Mouse (Mus musculus): ENCODE measurements around the gene Idh2. TPM values are rescaled to one million over a fixed set of nuclear protein-coding genes. Genes with fewer than 3 reads are reported as not detected.

The Idh2 gene
- polyA plus RNA-seq, 1 experiment: 178 TPM

GRCm38 (mm10) chr7:80065250-80065649, 49.9 kb downstream of the Idh2 start:
- H3K4me3 ChIP-seq (ENCODE audit: low read depth, low read length): no peak overlapping the region
- no peaks in the 10 kb centered on the region for H3K9me3 ChIP-seq (replicated peaks; ENCODE audit: control insufficient read depth, insufficient read depth, low read length, poor library complexity, severe bottlenecking)
- no peak for TF ChIP-seq EP300 (IDR thresholded peaks at IDR 0.05; ENCODE audit: insufficient read depth, low read depth, low read length)
- TF ChIP-seq POLR2A (IDR thresholded peaks at IDR 0.05; ENCODE audit: insufficient read depth, low read length): no peak
- no peak for TF ChIP-seq CTCF (IDR thresholded peaks at IDR 0.05; ENCODE audit: low read depth, low read length)
- no peaks in the 10 kb centered on the region for H3K27me3 ChIP-seq (ENCODE audit: control insufficient read depth, insufficient read depth, low read length, poor library complexity, severe bottlenecking)
- H3K4me1 ChIP-seq (ENCODE audit: control insufficient read depth, insufficient read depth, low read length): peaks cover 18% of the 10 kb centered on the region
- H3K36me3 ChIP-seq (ENCODE audit: control insufficient read depth, insufficient read depth, low read length, poor library complexity, severe bottlenecking): no peaks in the 10 kb centered on the region
- H3K27ac ChIP-seq (ENCODE audit: insufficient read depth, low read length): no peak overlapping the region
- H3K9ac ChIP-seq (ENCODE audit: low read depth, poor library complexity, severe bottlenecking): no peak overlapping the region

GRCm38 (mm10) chr7:80063902-80064736, 51.1 kb downstream of the Idh2 start:
- Histone ChIP-seq H3K36me3 (ENCODE audit: control insufficient read depth, insufficient read depth, low read length, poor library complexity, severe bottlenecking) (no peaks in the 10 kb centered on the region), H3K27ac (ENCODE audit: insufficient read depth, low read length) (no peak overlapping the region), H3K27me3 (ENCODE audit: control insufficient read depth, insufficient read depth, low read length, poor library complexity, severe bottlenecking) (no peaks in the 10 kb centered on the region), H3K4me3 (ENCODE audit: low read depth, low read length) (no peak overlapping the region), H3K9me3 (replicated peaks; ENCODE audit: control insufficient read depth, insufficient read depth, low read length, poor library complexity, severe bottlenecking) (no peaks in the 10 kb centered on the region), H3K9ac (ENCODE audit: low read depth, poor library complexity, severe bottlenecking) (no peak overlapping the region), H3K4me1 (ENCODE audit: control insufficient read depth, insufficient read depth, low read length) (peaks cover 12% of the 10 kb centered on the region)
- TF ChIP-seq CTCF (IDR thresholded peaks at IDR 0.05; ENCODE audit: low read depth, low read length) (no peak), POLR2A (IDR thresholded peaks at IDR 0.05; ENCODE audit: insufficient read depth, low read length) (no peak), EP300 (IDR thresholded peaks at IDR 0.05; ENCODE audit: insufficient read depth, low read depth, low read length) (no peak)

DNA sequence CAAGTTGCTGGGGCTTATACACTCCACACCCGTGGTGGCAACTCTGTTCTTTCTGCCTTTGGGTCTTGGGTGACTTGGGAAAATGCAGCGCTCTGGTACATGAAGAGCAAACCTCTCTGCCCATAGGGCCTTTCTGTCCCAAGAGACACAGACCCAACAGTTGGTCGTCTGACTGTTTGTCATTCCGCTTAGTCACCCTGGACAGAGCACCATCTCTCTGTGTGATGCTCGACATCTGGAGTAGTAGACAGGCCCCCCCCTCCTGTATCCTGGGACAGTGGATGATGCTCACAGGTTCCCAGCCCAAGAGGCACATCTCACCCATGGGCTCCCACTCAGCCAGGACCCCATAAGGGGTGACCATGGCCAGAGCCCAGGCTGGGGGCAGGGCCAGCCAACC, 51.9 kb downstream of the Idh2 start:
- Histone ChIP-seq H3K9me3 (replicated peaks; ENCODE audit: control insufficient read depth, insufficient read depth, low read length, poor library complexity, severe bottlenecking) (no peaks in the 10 kb centered on the region), H3K4me1 (ENCODE audit: control insufficient read depth, insufficient read depth, low read length) (peaks cover 7% of the 10 kb centered on the region), H3K27me3 (ENCODE audit: control insufficient read depth, insufficient read depth, low read length, poor library complexity, severe bottlenecking) (no peaks in the 10 kb centered on the region), H3K36me3 (ENCODE audit: control insufficient read depth, insufficient read depth, low read length, poor library complexity, severe bottlenecking) (no peaks in the 10 kb centered on the region), H3K4me3 (ENCODE audit: low read depth, low read length) (no peak overlapping the region), H3K9ac (ENCODE audit: low read depth, poor library complexity, severe bottlenecking) (no peak overlapping the region), H3K27ac (ENCODE audit: insufficient read depth, low read length) (no peak overlapping the region)
- no peak for TF ChIP-seq EP300 (IDR thresholded peaks at IDR 0.05; ENCODE audit: insufficient read depth, low read depth, low read length)
- TF ChIP-seq POLR2A (IDR thresholded peaks at IDR 0.05; ENCODE audit: insufficient read depth, low read length): no peak
- no peak for TF ChIP-seq CTCF (IDR thresholded peaks at IDR 0.05; ENCODE audit: low read depth, low read length)

DNA sequence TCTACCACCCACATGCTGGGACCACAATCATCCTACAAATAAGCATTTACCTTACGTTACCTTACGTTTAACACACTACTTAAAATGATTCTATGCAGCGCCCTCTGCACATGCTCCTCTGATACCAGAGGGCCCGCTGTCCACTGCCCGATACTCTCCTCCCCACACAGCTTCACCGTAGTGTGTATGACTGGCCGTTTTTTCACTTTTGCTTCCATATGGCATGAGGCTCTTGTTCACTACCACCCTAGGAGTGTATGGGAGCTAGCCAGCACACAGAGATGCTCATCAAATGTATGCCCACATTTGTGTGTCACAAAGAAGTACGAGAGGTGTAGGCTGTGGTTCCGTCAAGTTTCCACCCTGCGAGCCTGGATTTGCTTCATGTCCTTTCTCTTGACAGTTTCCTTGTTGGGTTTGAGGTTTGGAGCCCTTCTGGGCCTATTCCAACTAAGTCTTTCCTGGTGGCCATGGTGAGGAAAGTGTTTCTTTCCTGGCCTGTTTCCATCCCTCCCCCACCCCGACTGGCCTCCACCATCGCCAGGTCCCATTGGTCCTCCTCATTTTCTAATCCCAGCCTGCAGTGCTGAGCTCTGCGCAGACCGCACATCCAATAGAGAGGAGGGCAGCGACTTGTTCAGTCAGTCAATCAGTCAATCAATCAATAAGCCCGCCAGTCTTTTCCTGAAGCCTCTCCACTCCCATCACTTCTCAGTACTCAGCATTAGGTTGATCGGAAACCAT, 52.9 kb downstream of the Idh2 start:
- H3K9me3 ChIP-seq (replicated peaks; ENCODE audit: control insufficient read depth, insufficient read depth, low read length, poor library complexity, severe bottlenecking): no peaks in the 10 kb centered on the region
- H3K4me1 ChIP-seq (ENCODE audit: control insufficient read depth, insufficient read depth, low read length): peaks cover 8% of the 10 kb centered on the region
- H3K27me3 ChIP-seq (ENCODE audit: control insufficient read depth, insufficient read depth, low read length, poor library complexity, severe bottlenecking): no peaks in the 10 kb centered on the region
- no peaks in the 10 kb centered on the region for H3K36me3 ChIP-seq (ENCODE audit: control insufficient read depth, insufficient read depth, low read length, poor library complexity, severe bottlenecking)
- H3K27ac ChIP-seq (ENCODE audit: insufficient read depth, low read length): no peak overlapping the region
- H3K4me3 ChIP-seq (ENCODE audit: low read depth, low read length): no peak overlapping the region
- no peak for TF ChIP-seq EP300 (IDR thresholded peaks at IDR 0.05; ENCODE audit: insufficient read depth, low read depth, low read length)
- no peak for TF ChIP-seq POLR2A (IDR thresholded peaks at IDR 0.05; ENCODE audit: insufficient read depth, low read length)
- no peak for TF ChIP-seq CTCF (IDR thresholded peaks at IDR 0.05; ENCODE audit: low read depth, low read length)
- no peak overlapping the region for H3K9ac ChIP-seq (ENCODE audit: low read depth, poor library complexity, severe bottlenecking)

DNA sequence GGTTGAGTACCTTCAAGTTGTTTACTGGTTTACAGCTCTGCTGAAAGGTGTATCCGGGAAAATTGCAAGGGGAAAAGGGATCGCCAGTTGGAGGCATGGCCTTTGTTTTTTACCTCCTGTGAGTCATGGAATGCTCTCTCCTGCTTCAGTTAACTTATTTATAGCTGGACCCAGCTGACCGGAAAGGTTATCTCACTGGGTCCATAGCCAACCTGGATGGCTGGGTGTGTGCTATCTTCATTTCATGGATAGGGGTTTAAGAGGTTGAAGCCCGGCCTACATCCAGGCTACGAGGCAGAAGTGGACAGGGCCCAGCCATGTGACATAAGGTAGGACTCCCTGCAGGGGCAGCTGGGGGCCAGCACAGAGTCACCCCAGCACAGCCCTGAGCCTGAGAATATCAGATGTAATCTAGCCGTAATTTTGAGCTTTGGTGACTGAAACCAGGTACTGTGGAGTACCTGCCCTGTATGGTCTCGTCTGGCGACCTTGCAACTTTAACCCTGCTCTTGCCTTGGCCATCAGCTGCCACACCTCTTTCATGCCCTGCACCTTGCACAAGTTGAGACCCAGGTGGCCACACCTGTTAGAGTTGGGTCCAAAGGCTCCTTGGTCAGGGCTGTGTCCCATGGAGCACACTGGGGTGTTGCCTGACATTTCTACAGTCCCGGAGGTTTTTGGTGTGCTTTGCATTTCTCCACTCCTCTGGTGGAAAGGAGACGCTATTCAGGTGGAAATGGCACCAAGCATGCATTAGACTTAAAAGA, 55.0 kb downstream of the Idh2 start:
- no peak overlapping the region for H3K9ac ChIP-seq (ENCODE audit: low read depth, poor library complexity, severe bottlenecking)
- no peaks in the 10 kb centered on the region; the same call in 1 of the 2 replicates for H3K36me3 ChIP-seq (ENCODE audit: control insufficient read depth, insufficient read depth, low read length, poor library complexity, severe bottlenecking)
- TF ChIP-seq EP300 (IDR thresholded peaks at IDR 0.05; ENCODE audit: insufficient read depth, low read depth, low read length) (no peak), POLR2A (IDR thresholded peaks at IDR 0.05; ENCODE audit: insufficient read depth, low read length) (no peak), CTCF (IDR thresholded peaks at IDR 0.05; ENCODE audit: low read depth, low read length) (no peak)
- no peaks in the 10 kb centered on the region for H3K9me3 ChIP-seq (replicated peaks; ENCODE audit: control insufficient read depth, insufficient read depth, low read length, poor library complexity, severe bottlenecking)
- peaks cover 8% of the 10 kb centered on the region for H3K4me1 ChIP-seq (ENCODE audit: control insufficient read depth, insufficient read depth, low read length)
- no peak overlapping the region for H3K27ac ChIP-seq (ENCODE audit: insufficient read depth, low read length)
- H3K4me3 ChIP-seq (ENCODE audit: low read depth, low read length): no peak overlapping the region
- H3K27me3 ChIP-seq (ENCODE audit: control insufficient read depth, insufficient read depth, low read length, poor library complexity, severe bottlenecking): no peaks in the 10 kb centered on the region

All from ES-Bruce4 (cell line).